Mouse (Mus musculus): ENCODE measurements at regions not wholly inside any gene's neighbourhood (a gene's known extent, or its start where the extent isn't known, plus 50 kb on each side); places are given as distances from the start of the nearest gene placed in this dataset.

GRCm38 (mm10) chr17:93355238-93355637 is 156.4 kb downstream of the Adcyap1 start:
- Histone ChIP-seq H3K4me2 (replicated peaks; ENCODE audit: low read depth, low read length) (no peak overlapping the region), H3K9me3 (ENCODE audit: control insufficient read depth, low read length) (no peaks in the 10 kb centered on the region), H3K27me3 (ENCODE audit: control insufficient read depth, insufficient read depth, low read length) (no peaks in the 10 kb centered on the region), H3K9ac (ENCODE audit: low read depth, low read length) (no peak overlapping the region), H3K27ac (ENCODE audit: low read depth, low read length) (no peak overlapping the region), H3K4me3 (ENCODE audit: low read length) (no peak overlapping the region), H3K4me1 (ENCODE audit: control insufficient read depth, insufficient read depth, low read length) (no peaks in the 10 kb centered on the region), H3K36me3 (ENCODE audit: control insufficient read depth, insufficient read depth, low read length) (no peaks in the 10 kb centered on the region)
- ATAC-seq (ENCODE audit: low FRiP score, low TSS enrichment): no peak

GRCm38 (mm10) chr17:93362926-93363325 is 164.1 kb downstream of the Adcyap1 start:
- Histone ChIP-seq H3K27me3 (ENCODE audit: control insufficient read depth, insufficient read depth, low read length) (no peaks in the 10 kb centered on the region), H3K36me3 (ENCODE audit: control insufficient read depth, insufficient read depth, low read length) (no peaks in the 10 kb centered on the region)
- ATAC-seq (ENCODE audit: low FRiP score, low TSS enrichment): no peak

GRCm38 (mm10) chr17:93377453-93378091 is 178.8 kb downstream of the Adcyap1 start:
- no peak overlapping the region for H3K9ac ChIP-seq (ENCODE audit: low read depth, low read length)
- no peak overlapping the region for H3K4me3 ChIP-seq (ENCODE audit: low read length)
- H3K4me2 ChIP-seq (replicated peaks; ENCODE audit: low read depth, low read length): no peak overlapping the region
- H3K36me3 ChIP-seq (ENCODE audit: control insufficient read depth, insufficient read depth, low read length): no peaks in the 10 kb centered on the region
- no peaks in the 10 kb centered on the region for H3K9me3 ChIP-seq (ENCODE audit: control insufficient read depth, low read length)
- ATAC-seq (ENCODE audit: low FRiP score, low TSS enrichment): no peak
- no peaks in the 10 kb centered on the region for H3K4me1 ChIP-seq (ENCODE audit: control insufficient read depth, insufficient read depth, low read length)
- no peaks in the 10 kb centered on the region for H3K27me3 ChIP-seq (ENCODE audit: control insufficient read depth, insufficient read depth, low read length)
- no peak overlapping the region for H3K27ac ChIP-seq (ENCODE audit: low read depth, low read length)

More at GRCm38 (mm10) chr17:93362926-93363325, 164.1 kb downstream of the Adcyap1 start:
- Histone ChIP-seq H3K9me3 (ENCODE audit: control insufficient read depth, low read length) (no peaks in the 10 kb centered on the region), H3K9ac (ENCODE audit: low read depth, low read length) (no peak overlapping the region), H3K4me1 (ENCODE audit: control insufficient read depth, insufficient read depth, low read length) (no peaks in the 10 kb centered on the region), H3K27ac (ENCODE audit: low read depth, low read length) (no peak overlapping the region), H3K4me3 (ENCODE audit: low read length) (no peak overlapping the region), H3K4me2 (replicated peaks; ENCODE audit: low read depth, low read length) (no peak overlapping the region)

- ATAC-seq (ENCODE audit: low FRiP score, low TSS enrichment): no peak
- 81% methylated on average over 4 of the region's 4 CpGs for WGBS
- no peak overlapping the region for H3K4me2 ChIP-seq (replicated peaks; ENCODE audit: low read depth, low read length)
Observed at GRCm38 (mm10) chr17:93379789-93380398, 181.1 kb downstream of the Adcyap1 start.

GRCm38 (mm10) chr17:93390256-93390655 is 191.4 kb downstream of the Adcyap1 start:
- 95% methylated on average over 3 of the region's 3 CpGs for WGBS
- Histone ChIP-seq H3K4me1 (ENCODE audit: control insufficient read depth, insufficient read depth, low read length) (no peaks in the 10 kb centered on the region), H3K27me3 (ENCODE audit: control insufficient read depth, insufficient read depth, low read length) (no peaks in the 10 kb centered on the region), H3K27ac (ENCODE audit: low read depth, low read length) (no peak overlapping the region), H3K4me3 (ENCODE audit: low read length) (no peak overlapping the region), H3K9ac (ENCODE audit: low read depth, low read length) (no peak overlapping the region), H3K36me3 (ENCODE audit: control insufficient read depth, insufficient read depth, low read length) (no peaks in the 10 kb centered on the region), H3K4me2 (replicated peaks; ENCODE audit: low read depth, low read length) (no peak overlapping the region), H3K9me3 (ENCODE audit: control insufficient read depth, low read length) (no peaks in the 10 kb centered on the region)
- ATAC-seq (ENCODE audit: low FRiP score, low TSS enrichment): no peak

More at GRCm38 (mm10) chr17:93379789-93380398, 181.1 kb downstream of the Adcyap1 start:
- Histone ChIP-seq H3K4me3 (ENCODE audit: low read length) (no peak overlapping the region), H3K27me3 (ENCODE audit: control insufficient read depth, insufficient read depth, low read length) (no peaks in the 10 kb centered on the region), H3K9ac (ENCODE audit: low read depth, low read length) (no peak overlapping the region), H3K27ac (ENCODE audit: low read depth, low read length) (no peak overlapping the region), H3K36me3 (ENCODE audit: control insufficient read depth, insufficient read depth, low read length) (no peaks in the 10 kb centered on the region), H3K9me3 (ENCODE audit: control insufficient read depth, low read length) (no peaks in the 10 kb centered on the region), H3K4me1 (ENCODE audit: control insufficient read depth, insufficient read depth, low read length) (no peaks in the 10 kb centered on the region)

GRCm38 (mm10) chr17:93409329-93409728 is 210.5 kb downstream of the Adcyap1 start:
- Histone ChIP-seq H3K4me2 (replicated peaks; ENCODE audit: low read depth, low read length) (no peak overlapping the region), H3K27ac (ENCODE audit: low read depth, low read length) (no peak overlapping the region), H3K9me3 (ENCODE audit: control insufficient read depth, low read length) (no peaks in the 10 kb centered on the region), H3K36me3 (ENCODE audit: control insufficient read depth, insufficient read depth, low read length) (no peaks in the 10 kb centered on the region), H3K4me3 (ENCODE audit: low read length) (no peak overlapping the region), H3K4me1 (ENCODE audit: control insufficient read depth, insufficient read depth, low read length) (no peaks in the 10 kb centered on the region), H3K27me3 (ENCODE audit: control insufficient read depth, insufficient read depth, low read length) (no peaks in the 10 kb centered on the region), H3K9ac (ENCODE audit: low read depth, low read length) (no peak overlapping the region)
- no peak for ATAC-seq (ENCODE audit: low FRiP score, low TSS enrichment)
- 79% methylated on average over 1 of the region's 1 CpGs for WGBS
